Mouse (Mus musculus) midbrain, embryonic 14.5 days (tissue): Measurements from ENCODE around the gene N4bp2l1. TPM values are rescaled to one million over a fixed set of nuclear protein-coding genes. Genes with fewer than 3 reads are reported as not detected.
A peak's percentile ranks its signal among the peaks of the same experiment; 100 is the strongest.

ENCODE experiments used
- ATAC-seq: fragments of 200-750 bp; cut with Nextera tagmentation; 2 replicates; pipeline ENCODE4 v1.8.0; 2017; ENCODE audit warnings: moderate number of reproducible peaks, moderate library complexity; ENCODE audit not compliant: low FRiP score, low TSS enrichment
- DNase-seq: peaks from one replicate; pipeline ENCODE4 v3.0.0-alpha.2; 2015
- H3K27ac ChIP-seq: fragments of 300-500 bp; sonication (generic); replicated peaks from 2 replicates; pipeline ENCODE4 v1.5.1; 2014; ENCODE audit warnings: mild to moderate bottlenecking, low read depth, low read length, moderate library complexity
- H3K27me3 ChIP-seq: fragments of 300-500 bp; sonication (generic); 2 replicates; pipeline ENCODE4 v1.6.1; 2014; ENCODE audit warnings: low read length, control low read depth, mixed read lengths; ENCODE audit not compliant: control insufficient read depth, insufficient read depth
- H3K36me3 ChIP-seq: fragments of 300-500 bp; sonication (generic); 2 replicates; pipeline ENCODE4 v1.6.1; 2014; ENCODE audit warnings: low read length, control low read depth; ENCODE audit not compliant: control insufficient read depth, insufficient read depth
- H3K4me1 ChIP-seq: fragments of 300-500 bp; sonication (generic); 2 replicates; pipeline ENCODE4 v1.6.1; 2014; ENCODE audit warnings: mild to moderate bottlenecking, antibody characterized with exemption, low read length, control low read depth; ENCODE audit not compliant: control insufficient read depth, insufficient read depth
- H3K4me2 ChIP-seq: fragments of 300-500 bp; sonication (generic); 2 replicates; pipeline ENCODE4 v1.6.1; 2014; ENCODE audit warnings: mild to moderate bottlenecking, low read length, moderate library complexity
- H3K4me3 ChIP-seq: fragments of 300-500 bp; sonication (generic); replicated peaks from 2 replicates; pipeline ENCODE4 v1.5.1; 2014; ENCODE audit warnings: low read depth, low read length
- H3K9ac ChIP-seq: fragments of 300-500 bp; sonication (generic); replicated peaks from 2 replicates; pipeline ENCODE4 v1.6.1; 2014; ENCODE audit warnings: mild to moderate bottlenecking, low read length, moderate library complexity
- H3K9me3 ChIP-seq: fragments of 300-500 bp; sonication (generic); 2 replicates; pipeline ENCODE4 v1.6.1; 2016; ENCODE audit warnings: low read length, control low read depth, mixed read lengths; ENCODE audit not compliant: control insufficient read depth
- WGBS: fragments of 180-500 bp; shearing (Covaris S2); extraction: QIAGEN DNeasy Blood & Tissue Kit; methylation state at CpG from one replicate; pipeline ENCODE4 v1.1.7; 2014; 5-methylcytosine and 5-hydroxymethylcytosine counted together
- polyA plus RNA-seq: library from polyadenylated mRNA; unstranded; fragments of >200 nt; fragmentation: Nextera tagmentation; extraction: Ambion mirVana; gene quantifications from 2 replicates; pipeline ENCODE4 v1.2.1, GENCODE M21; 2014

The N4bp2l1 gene
- polyA plus RNA-seq, 1 experiment from 2014 or later = 12.9 TPM

GRCm38 (mm10) chr5:150593756-150594648, 3.0 kb downstream of the N4bp2l1 start:
- peak overlapping the region; percentile 2; the same call in 1 of the 2 replicates for H3K27ac ChIP-seq
- no peaks in the 10 kb centered on the region for H3K36me3 ChIP-seq
- peak; percentile 70 for ATAC-seq
- peak overlapping the region; percentile 65 for H3K9ac ChIP-seq
- H3K9me3 ChIP-seq = no peaks in the 10 kb centered on the region
- peak overlapping the region; percentile 99 for H3K4me2 ChIP-seq
- H3K4me1 ChIP-seq = peaks cover 5% of the 10 kb centered on the region; the same call in 1 of the 2 replicates
- peak; percentile 65 for DNase-seq
- H3K4me3 ChIP-seq = peak overlapping the region; percentile 82
- H3K27me3 ChIP-seq = peaks cover 15% of the 10 kb centered on the region; the same call in 1 of the 2 replicates
- WGBS = under 1% methylated on average over 99 of the region's 102 CpGs

GRCm38 (mm10) chr5:150592904-150593755, 3.9 kb downstream of the N4bp2l1 start:
- no peak overlapping the region for H3K27ac ChIP-seq
- ATAC-seq (peak; percentile 40; the same call in 1 of the 2 replicates), DNase-seq (peak; percentile 56)
- peak overlapping the region; percentile 82 for H3K4me3 ChIP-seq
- H3K4me1 ChIP-seq = peaks cover 5% of the 10 kb centered on the region; the same call in 1 of the 2 replicates
- H3K9me3 ChIP-seq = no peaks in the 10 kb centered on the region
- peak overlapping the region; percentile 65 for H3K9ac ChIP-seq
- H3K4me2 ChIP-seq = peak overlapping the region; percentile 99
- 11% methylated on average over 40 of the region's 40 CpGs for WGBS
- H3K27me3 ChIP-seq = peaks cover 15% of the 10 kb centered on the region; the same call in 1 of the 2 replicates
- H3K36me3 ChIP-seq = no peaks in the 10 kb centered on the region

- H3K9ac ChIP-seq = 0 out of 2 replicates have a peak overlapping the region, but pooled peaks have one; percentile 65
Observed at GRCm38 (mm10) chr5:150592186-150592903, 4.6 kb downstream of the N4bp2l1 start.

GRCm38 (mm10) chr5:150589945-150590344, 7.0 kb downstream of the N4bp2l1 start:
- Histone ChIP-seq H3K4me2 (no peak overlapping the region), H3K27me3 (peaks cover 9% of the 10 kb centered on the region; the same call in 1 of the 2 replicates), H3K27ac (no peak overlapping the region), H3K4me1 (peaks cover 5% of the 10 kb centered on the region; the same call in 1 of the 2 replicates), H3K36me3 (no peaks in the 10 kb centered on the region), H3K9me3 (no peaks in the 10 kb centered on the region), H3K4me3 (no peak overlapping the region), H3K9ac (no peak overlapping the region)
- 66% methylated on average over 2 of the region's 2 CpGs for WGBS
- no peak for ATAC-seq
- no peak for DNase-seq

More at GRCm38 (mm10) chr5:150592186-150592903, 4.6 kb downstream of the N4bp2l1 start:
- H3K27ac ChIP-seq = no peak overlapping the region
- peaks cover 5% of the 10 kb centered on the region; the same call in 1 of the 2 replicates for H3K4me1 ChIP-seq
- no peaks in the 10 kb centered on the region for H3K9me3 ChIP-seq
- ATAC-seq (no peak), DNase-seq (no peak)
- H3K4me3 ChIP-seq = peak overlapping the region; percentile 82; the same call in 1 of the 2 replicates
- H3K27me3 ChIP-seq = peaks cover 15% of the 10 kb centered on the region; the same call in 1 of the 2 replicates
- H3K4me2 ChIP-seq = peak overlapping the region; percentile 99
- no peaks in the 10 kb centered on the region for H3K36me3 ChIP-seq
- WGBS = 81% methylated on average over 13 of the region's 13 CpGs

- ATAC-seq (no peak), DNase-seq (no peak)
- no peaks in the 10 kb centered on the region for H3K36me3 ChIP-seq
- no peaks in the 10 kb centered on the region for H3K4me1 ChIP-seq
- no peak overlapping the region for H3K4me3 ChIP-seq
- H3K27ac ChIP-seq = no peak overlapping the region
- WGBS = 62% methylated on average over 6 of the region's 6 CpGs
- H3K9me3 ChIP-seq = no peaks in the 10 kb centered on the region
- H3K27me3 ChIP-seq = no peaks in the 10 kb centered on the region
- H3K9ac ChIP-seq = no peak overlapping the region
- H3K4me2 ChIP-seq = no peak overlapping the region
Observed at GRCm38 (mm10) chr5:150584337-150584729, 12.7 kb downstream of the N4bp2l1 start.

GRCm38 (mm10) chr5:150583622-150584336, 13.2 kb downstream of the N4bp2l1 start:
- no peak overlapping the region for H3K4me2 ChIP-seq
- no peak for ATAC-seq
- H3K9ac ChIP-seq = no peak overlapping the region
- 71% methylated on average over 5 of the region's 5 CpGs for WGBS
- no peaks in the 10 kb centered on the region for H3K36me3 ChIP-seq
- H3K4me3 ChIP-seq = no peak overlapping the region
- no peak overlapping the region for H3K27ac ChIP-seq
- no peaks in the 10 kb centered on the region for H3K27me3 ChIP-seq
- H3K4me1 ChIP-seq = no peaks in the 10 kb centered on the region
- DNase-seq = no peak
- H3K9me3 ChIP-seq = no peaks in the 10 kb centered on the region

- no peak overlapping the region for H3K4me3 ChIP-seq
- 87% methylated on average over 5 of the region's 5 CpGs for whole genome bisulfite sequencing
- no peaks in the 10 kb centered on the region for H3K36me3 ChIP-seq
- no peaks in the 10 kb centered on the region for H3K9me3 ChIP-seq
- no peak overlapping the region for H3K4me2 ChIP-seq
- no peak for DNase-seq
- no peak overlapping the region for H3K9ac ChIP-seq
- H3K27ac ChIP-seq = no peak overlapping the region
- H3K27me3 ChIP-seq = no peaks in the 10 kb centered on the region
- H3K4me1 ChIP-seq = no peaks in the 10 kb centered on the region
- ATAC-seq = no peak
Observed at GRCm38 (mm10) chr5:150583181-150583580, 13.8 kb downstream of the N4bp2l1 start.
